Comparison of ENCODE assay signal across 28 mouse cellular contexts in the genomic region with DNA sequence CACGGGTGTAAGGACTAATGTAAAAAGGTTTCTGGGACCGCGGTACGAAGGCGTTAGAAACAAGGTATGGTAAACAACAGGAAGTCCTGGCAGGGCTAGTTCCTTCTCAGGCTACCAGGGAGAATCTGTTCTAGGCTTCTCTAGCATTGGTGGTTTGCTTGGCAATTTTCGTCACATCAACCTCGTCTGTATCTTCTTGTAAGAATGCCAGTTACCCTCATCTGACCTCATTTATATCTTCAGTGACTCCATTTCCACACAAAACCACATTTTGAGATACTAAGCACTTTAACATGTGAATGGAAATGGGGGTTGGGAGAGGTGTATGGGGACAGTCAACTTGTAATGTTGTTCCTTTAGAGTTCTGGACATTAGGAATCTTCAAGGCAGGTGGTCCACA.
"Had no signal": no experiment of that assay in that cellular context is flagged by ENCODE, and none has a peak within 500 bp of the region (broad histone marks: within the 10 kb centered on the region; RNA-seq: fewer than 3 reads in every experiment).

No protein-coding gene starts in this region.

- H3K4me1 ChIP-seq: embryonic facial prominence, embryonic 10.5 days; embryonic facial prominence, embryonic 12.5 days; embryonic facial prominence, embryonic 13.5 days; embryonic facial prominence, embryonic 15.5 days; forebrain, embryonic 10.5 days; forebrain, embryonic 12.5 days; forebrain, embryonic 13.5 days; forebrain, embryonic 15.5 days had no signal

- H3K27ac ChIP-seq: embryonic facial prominence, embryonic 10.5 days; embryonic facial prominence, embryonic 12.5 days; embryonic facial prominence, embryonic 13.5 days; embryonic facial prominence, embryonic 15.5 days; forebrain, embryonic 10.5 days; forebrain, embryonic 12.5 days; forebrain, embryonic 13.5 days; forebrain, embryonic 15.5 days; gastrocnemius, adult 2 months; heart, adult 2 months had no signal

- H3K9me3 ChIP-seq: embryonic facial prominence, embryonic 10.5 days; embryonic facial prominence, embryonic 12.5 days; embryonic facial prominence, embryonic 13.5 days; embryonic facial prominence, embryonic 15.5 days; forebrain, embryonic 10.5 days; forebrain, embryonic 12.5 days; forebrain, embryonic 13.5 days; forebrain, embryonic 15.5 days had no signal

- H3K4me3 ChIP-seq: embryonic facial prominence, embryonic 10.5 days; embryonic facial prominence, embryonic 12.5 days; embryonic facial prominence, embryonic 13.5 days; embryonic facial prominence, embryonic 15.5 days; erythroblast, embryonic 14.5 days; forebrain, embryonic 10.5 days; forebrain, embryonic 12.5 days; forebrain, embryonic 13.5 days; forebrain, embryonic 15.5 days; gastrocnemius, adult 2 months; heart, adult 2 months had no signal

- DNase-seq: cerebellum, adult 2 months; cerebellum, adult 8-10 months; cerebellum, adult 9-10 months; cerebellum, adult 9-11 months; cerebellum, postnatal 10 days; cerebellum, postnatal 14 days; cerebellum, postnatal 25 days; cerebellum, postnatal 36 days; embryo, embryonic 11 days; forebrain, postnatal 0 days; gastrocnemius, adult 2 months; gastrocnemius, postnatal 10 days; gastrocnemius, postnatal 14 days; gastrocnemius, postnatal 25 days; gastrocnemius, postnatal 36 days; heart, adult 18-20 months; heart, adult 2 months had no signal

- ATAC-seq: forebrain, embryonic 13.5 days; forebrain, embryonic 14.5 days; forebrain, embryonic 15.5 days; forebrain, embryonic 16.5 days; forebrain, postnatal 0 days had no signal

- H3K27me3 ChIP-seq: embryonic facial prominence, embryonic 12.5 days; embryonic facial prominence, embryonic 13.5 days; embryonic facial prominence, embryonic 15.5 days; forebrain, embryonic 12.5 days; forebrain, embryonic 13.5 days; forebrain, embryonic 15.5 days had no signal

- H3K9ac ChIP-seq: embryonic facial prominence, embryonic 12.5 days; embryonic facial prominence, embryonic 13.5 days; embryonic facial prominence, embryonic 15.5 days; forebrain, embryonic 12.5 days; forebrain, embryonic 13.5 days; forebrain, embryonic 15.5 days; forebrain, postnatal 0 days had no signal

- H3K4me2 ChIP-seq: embryonic facial prominence, embryonic 12.5 days; embryonic facial prominence, embryonic 13.5 days; embryonic facial prominence, embryonic 15.5 days; forebrain, embryonic 12.5 days; forebrain, embryonic 13.5 days; forebrain, embryonic 15.5 days had no signal
